Mouse (Mus musculus) CH12.LX (cell line): ENCODE results near the gene Cenpa.

Experiments
- CHD1 ChIP-seq: IDR thresholded peaks from 2 replicates; pipeline ENCODE4 v1.6.1; 2012; ENCODE audit warnings: low read depth, low read length, improper control_type of control experiment, inconsistent platforms
- CTCF ChIP-seq, 2 experiments: IDR thresholded peaks in 1 of 2; conservative IDR thresholded peaks in 1 of 2; 2 replicates each; pipeline ENCODE4 v1.5.1; 2011 to 2012; ENCODE audit warnings: low read depth in 2 of 2, low read length in 2 of 2, improper control_type of control experiment in 1 of 2, inconsistent platforms in 1 of 2, mild to moderate bottlenecking in 1 of 2, moderate library complexity in 1 of 2
- ZNF384 ChIP-seq: IDR thresholded peaks from 2 replicates; pipeline ENCODE4 v1.6.1; 2012; ENCODE audit warnings: low read depth, low read length, improper control_type of control experiment, inconsistent platforms

- TF ChIP-seq CHD1, result no peak
- no peak for TF ChIP-seq CTCF (conservative IDR thresholded peaks at IDR 0.05 in 1 of 2, IDR thresholded peaks at IDR 0.05 in 1 of 2; ENCODE audit: low read depth in 2 of 2, low read length in 2 of 2)
- TF ChIP-seq ZNF384, result no peak
These were observed 45.3 kb upstream of the Cenpa start for GRCm38 (mm10) chr5:30621211-30621790.
